Mouse (Mus musculus) stomach, embryonic 15.5 days (tissue): ENCODE measurements around the gene Cebpa. TPM values are rescaled to one million over a fixed set of nuclear protein-coding genes. Genes with fewer than 3 reads are reported as not detected.
A peak's percentile ranks its signal among the peaks of the same experiment; 100 is the strongest.

Source experiments
- ATAC-seq: fragments of 200-750 bp; cut with Nextera tagmentation; 2 replicates; pipeline ENCODE4 v1.8.0; 2017; ENCODE audit warnings: low read depth, moderate number of reproducible peaks, moderate TSS enrichment; ENCODE audit not compliant: insufficient read depth, low FRiP score
- H3K27ac ChIP-seq: fragments of 300-500 bp; sonication (generic); 2 replicates; pipeline ENCODE4 v1.5.1; 2015; ENCODE audit warnings: mild to moderate bottlenecking, inconsistent platforms
- H3K27me3 ChIP-seq: fragments of 300-500 bp; sonication (generic); replicated peaks from 2 replicates; pipeline ENCODE4 v1.6.1; 2015; ENCODE audit warnings: inconsistent platforms
- H3K36me3 ChIP-seq: fragments of 300-500 bp; sonication (generic); 2 replicates; pipeline ENCODE4 v1.6.1; 2015; ENCODE audit warnings: inconsistent platforms
- H3K4me1 ChIP-seq: fragments of 300-500 bp; sonication (generic); 2 replicates; pipeline ENCODE4 v1.6.1; 2015; ENCODE audit warnings: inconsistent platforms
- H3K4me2 ChIP-seq: fragments of 300-500 bp; sonication (generic); 2 replicates; pipeline ENCODE4 v1.6.1; 2015; ENCODE audit warnings: mild to moderate bottlenecking, inconsistent platforms
- H3K4me3 ChIP-seq: fragments of 300-500 bp; sonication (generic); replicated peaks from 2 replicates; pipeline ENCODE4 v1.5.1; 2015; ENCODE audit warnings: inconsistent platforms
- H3K9ac ChIP-seq: fragments of 300-500 bp; sonication (generic); 2 replicates; pipeline ENCODE4 v1.6.1; 2015; ENCODE audit warnings: inconsistent platforms
- H3K9me3 ChIP-seq: fragments of 300-500 bp; sonication (generic); 2 replicates; pipeline ENCODE4 v1.6.1; 2016; ENCODE audit warnings: inconsistent platforms
- whole genome bisulfite sequencing: fragments of 180-500 bp; shearing (Covaris S2); methylation state at CpG from one replicate; pipeline ENCODE4 v1.1.7; 2015; 5-methylcytosine and 5-hydroxymethylcytosine counted together
- polyA plus RNA-seq: library from polyadenylated mRNA; unstranded; fragments of >200 nt; fragmentation: Nextera tagmentation; extraction: Ambion mirVana; gene quantifications from 2 replicates; pipeline ENCODE4 v1.2.1, GENCODE M21; 2015

The Cebpa gene
- polyA plus RNA-seq, 1 experiment from 2014 or later = 6.6 TPM

GRCm38 (mm10) chr7:35134621-35135020 is 15.5 kb downstream of the Cebpa start:
- no peaks in the 10 kb centered on the region for H3K9me3 ChIP-seq
- no peak overlapping the region for H3K4me2 ChIP-seq
- peaks cover 6% of the 10 kb centered on the region; the same call in 1 of the 2 replicates for H3K4me1 ChIP-seq
- H3K9ac ChIP-seq = no peak overlapping the region
- no peak overlapping the region for H3K27ac ChIP-seq
- 18% methylated on average over 5 of the region's 5 CpGs for WGBS
- no peaks in the 10 kb centered on the region for H3K36me3 ChIP-seq
- ATAC-seq = no peak
- no peaks in the 10 kb centered on the region for H3K27me3 ChIP-seq
- H3K4me3 ChIP-seq = no peak overlapping the region

DNA sequence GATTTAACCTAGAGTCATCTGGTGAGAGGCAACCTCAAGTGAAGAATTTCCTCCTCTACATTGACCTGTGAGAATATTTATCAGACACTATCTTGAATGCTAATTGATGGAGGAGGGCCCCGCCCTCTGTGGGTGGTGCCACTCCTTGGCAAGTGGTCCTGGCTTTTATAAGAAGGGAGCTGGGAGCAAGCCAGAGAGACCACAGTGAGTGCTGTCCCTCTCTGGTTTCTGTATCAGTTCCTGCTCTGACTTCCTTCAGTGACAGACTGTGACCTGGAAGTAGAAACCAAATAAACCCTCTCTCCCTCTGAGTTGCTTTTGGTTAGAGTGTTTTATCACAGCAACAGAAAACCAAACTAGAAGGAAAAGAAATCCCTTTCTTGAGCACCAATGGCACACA is 18.4 kb downstream of the Cebpa start:
- no peaks in the 10 kb centered on the region for H3K27me3 ChIP-seq
- H3K4me3 ChIP-seq = no peak overlapping the region
- no peaks in the 10 kb centered on the region for H3K9me3 ChIP-seq
- H3K9ac ChIP-seq = no peak overlapping the region
- H3K36me3 ChIP-seq = no peaks in the 10 kb centered on the region
- H3K4me1 ChIP-seq = peaks cover 15% of the 10 kb centered on the region
- H3K4me2 ChIP-seq = no peak overlapping the region
- ATAC-seq = no peak
- H3K27ac ChIP-seq = no peak overlapping the region
- 84% methylated on average over 1 of the region's 1 CpGs for WGBS

DNA sequence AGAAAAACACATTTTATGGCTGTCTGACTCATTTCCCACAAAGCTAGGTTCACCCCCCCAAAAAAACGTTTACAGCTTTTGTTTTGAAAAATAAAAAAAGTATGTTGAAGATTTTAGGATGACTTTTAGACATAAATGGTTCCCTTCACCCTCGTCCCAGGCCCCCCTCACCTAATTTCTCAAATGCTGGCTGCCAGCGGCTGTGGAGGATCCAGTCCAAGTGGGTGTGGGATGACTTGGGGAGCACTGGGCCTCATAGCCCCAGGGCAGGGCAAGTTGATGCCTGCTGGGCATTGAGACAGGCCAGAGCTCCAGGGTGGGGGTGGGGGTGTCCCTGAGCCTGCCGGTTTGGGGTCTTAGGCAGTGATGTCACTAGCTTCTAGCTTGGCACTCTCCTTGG is 19.4 kb downstream of the Cebpa start:
- Histone ChIP-seq H3K4me1 (peaks cover 15% of the 10 kb centered on the region), H3K4me3 (no peak overlapping the region), H3K9ac (no peak overlapping the region), H3K27ac (no peak overlapping the region), H3K4me2 (no peak overlapping the region), H3K36me3 (no peaks in the 10 kb centered on the region), H3K27me3 (no peaks in the 10 kb centered on the region), H3K9me3 (no peaks in the 10 kb centered on the region)
- 53% methylated on average over 4 of the region's 4 CpGs for WGBS
- ATAC-seq = no peak

- H3K9me3 ChIP-seq = no peaks in the 10 kb centered on the region
- ATAC-seq = no peak
- WGBS = 76% methylated on average over 5 of the region's 5 CpGs
- H3K36me3 ChIP-seq = no peaks in the 10 kb centered on the region
- H3K27me3 ChIP-seq = no peaks in the 10 kb centered on the region
- H3K4me3 ChIP-seq = no peak overlapping the region
- no peak overlapping the region for H3K9ac ChIP-seq
- no peak overlapping the region for H3K4me2 ChIP-seq
- peaks cover 22% of the 10 kb centered on the region for H3K4me1 ChIP-seq
- H3K27ac ChIP-seq = no peak overlapping the region
Measured at GRCm38 (mm10) chr7:35139880-35140279, 20.8 kb downstream of the Cebpa start.

DNA sequence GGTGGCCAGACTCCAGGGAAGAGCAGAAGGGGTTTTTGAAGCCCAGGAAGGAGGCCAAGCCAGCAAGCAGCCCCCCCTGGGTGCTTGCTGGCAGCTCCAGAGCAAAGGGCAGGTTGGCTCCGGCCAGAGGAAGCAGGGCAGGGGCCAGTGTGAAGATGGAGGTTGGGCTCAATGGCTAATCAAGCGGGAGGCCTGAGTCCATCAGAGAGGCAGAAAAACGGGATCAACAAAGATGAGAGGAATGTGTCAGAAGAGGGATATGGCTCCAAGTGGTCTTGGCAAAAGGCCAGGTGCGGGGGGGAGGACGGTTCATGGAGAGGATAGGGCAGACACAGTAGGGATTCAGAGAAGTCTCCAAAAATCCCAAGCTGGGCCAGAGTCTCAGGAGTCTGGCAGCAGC is 22.4 kb downstream of the Cebpa start:
- Histone ChIP-seq H3K4me3 (no peak overlapping the region), H3K4me1 (peaks cover 21% of the 10 kb centered on the region), H3K27ac (no peak overlapping the region), H3K36me3 (no peaks in the 10 kb centered on the region), H3K27me3 (no peaks in the 10 kb centered on the region), H3K9me3 (no peaks in the 10 kb centered on the region), H3K4me2 (no peak overlapping the region), H3K9ac (no peak overlapping the region)
- no peak for ATAC-seq
- 33% methylated on average over 5 of the region's 5 CpGs for WGBS

- H3K4me1 ChIP-seq = peaks cover 21% of the 10 kb centered on the region
- H3K27ac ChIP-seq = no peak overlapping the region
- H3K9me3 ChIP-seq = no peaks in the 10 kb centered on the region
- H3K4me3 ChIP-seq = no peak overlapping the region
- WGBS = 74% methylated on average over 8 of the region's 8 CpGs
- H3K27me3 ChIP-seq = no peaks in the 10 kb centered on the region
- no peak overlapping the region for H3K4me2 ChIP-seq
- H3K36me3 ChIP-seq = no peaks in the 10 kb centered on the region
- no peak for ATAC-seq
- H3K9ac ChIP-seq = no peak overlapping the region
Measured at GRCm38 (mm10) chr7:35142522-35142921, 23.4 kb downstream of the Cebpa start.

DNA sequence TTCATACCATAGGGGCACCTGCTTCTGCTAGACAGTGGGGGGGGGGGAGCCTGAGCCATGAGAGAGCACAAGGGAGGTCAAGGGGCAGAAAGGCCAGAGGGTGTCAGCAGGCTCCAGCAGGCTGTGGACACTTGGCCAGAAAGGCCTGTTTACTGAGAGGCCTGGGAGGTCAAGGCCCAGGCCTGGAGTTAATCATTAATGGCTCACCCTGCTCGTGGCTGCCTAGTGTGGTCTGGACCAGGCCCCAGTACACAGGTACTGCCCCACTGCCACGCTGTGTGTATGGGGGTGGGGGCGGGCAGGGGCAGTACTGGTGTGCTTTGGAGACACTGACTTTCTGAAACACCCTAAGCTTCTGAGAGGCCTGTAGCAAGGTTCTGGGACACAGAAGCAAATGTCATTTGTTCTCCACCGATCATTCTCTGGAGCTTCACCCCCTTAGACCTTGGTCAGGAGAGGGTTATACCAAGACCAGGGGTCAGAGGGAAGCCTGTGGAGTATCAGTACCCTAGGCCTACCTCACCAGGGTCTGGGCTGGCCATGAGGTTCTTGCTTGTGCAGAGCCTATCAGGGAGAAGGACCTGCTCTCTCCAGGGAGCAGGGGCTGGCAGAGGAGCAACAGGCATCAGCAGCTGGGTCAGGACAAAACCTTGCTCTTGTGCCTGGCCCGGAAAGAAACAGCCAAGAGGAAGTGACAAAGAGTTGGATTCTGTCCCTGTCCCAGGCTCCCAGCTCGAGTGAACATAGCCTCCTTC is 24.9 kb downstream of the Cebpa start:
- 55% methylated on average over 6 of the region's 6 CpGs for WGBS

GRCm38 (mm10) chr7:35145068-35145467 is 26.0 kb downstream of the Cebpa start:
- H3K4me1 ChIP-seq = peaks cover 24% of the 10 kb centered on the region
- H3K36me3 ChIP-seq = no peaks in the 10 kb centered on the region
- ATAC-seq = no peak
- H3K27me3 ChIP-seq = no peaks in the 10 kb centered on the region
- WGBS = 65% methylated on average over 9 of the region's 9 CpGs
- H3K4me3 ChIP-seq = no peak overlapping the region
- no peak overlapping the region for H3K4me2 ChIP-seq
- no peaks in the 10 kb centered on the region for H3K9me3 ChIP-seq
- H3K27ac ChIP-seq = no peak overlapping the region
- H3K9ac ChIP-seq = no peak overlapping the region

More for the DNA sequence above, 24.9 kb downstream of the Cebpa start:
- no peak overlapping the region for H3K9ac ChIP-seq
- ATAC-seq = peak; percentile 57
- no peaks in the 10 kb centered on the region for H3K36me3 ChIP-seq
- H3K4me2 ChIP-seq = no peak overlapping the region
- no peak overlapping the region for H3K4me3 ChIP-seq
- H3K9me3 ChIP-seq = no peaks in the 10 kb centered on the region
- H3K27ac ChIP-seq = no peak overlapping the region
- no peaks in the 10 kb centered on the region for H3K27me3 ChIP-seq
- H3K4me1 ChIP-seq = peaks cover 21% of the 10 kb centered on the region

- H3K4me3 ChIP-seq = no peak overlapping the region
- H3K36me3 ChIP-seq = no peaks in the 10 kb centered on the region
- H3K9ac ChIP-seq = no peak overlapping the region
- no peak for ATAC-seq
- no peaks in the 10 kb centered on the region for H3K27me3 ChIP-seq
- H3K4me2 ChIP-seq = no peak overlapping the region
- H3K4me1 ChIP-seq = peaks cover 19% of the 10 kb centered on the region
- H3K9me3 ChIP-seq = no peaks in the 10 kb centered on the region
- no peak overlapping the region for H3K27ac ChIP-seq
- 79% methylated on average over 10 of the region's 10 CpGs for WGBS
Measured at GRCm38 (mm10) chr7:35146269-35146668, 27.2 kb downstream of the Cebpa start.

DNA sequence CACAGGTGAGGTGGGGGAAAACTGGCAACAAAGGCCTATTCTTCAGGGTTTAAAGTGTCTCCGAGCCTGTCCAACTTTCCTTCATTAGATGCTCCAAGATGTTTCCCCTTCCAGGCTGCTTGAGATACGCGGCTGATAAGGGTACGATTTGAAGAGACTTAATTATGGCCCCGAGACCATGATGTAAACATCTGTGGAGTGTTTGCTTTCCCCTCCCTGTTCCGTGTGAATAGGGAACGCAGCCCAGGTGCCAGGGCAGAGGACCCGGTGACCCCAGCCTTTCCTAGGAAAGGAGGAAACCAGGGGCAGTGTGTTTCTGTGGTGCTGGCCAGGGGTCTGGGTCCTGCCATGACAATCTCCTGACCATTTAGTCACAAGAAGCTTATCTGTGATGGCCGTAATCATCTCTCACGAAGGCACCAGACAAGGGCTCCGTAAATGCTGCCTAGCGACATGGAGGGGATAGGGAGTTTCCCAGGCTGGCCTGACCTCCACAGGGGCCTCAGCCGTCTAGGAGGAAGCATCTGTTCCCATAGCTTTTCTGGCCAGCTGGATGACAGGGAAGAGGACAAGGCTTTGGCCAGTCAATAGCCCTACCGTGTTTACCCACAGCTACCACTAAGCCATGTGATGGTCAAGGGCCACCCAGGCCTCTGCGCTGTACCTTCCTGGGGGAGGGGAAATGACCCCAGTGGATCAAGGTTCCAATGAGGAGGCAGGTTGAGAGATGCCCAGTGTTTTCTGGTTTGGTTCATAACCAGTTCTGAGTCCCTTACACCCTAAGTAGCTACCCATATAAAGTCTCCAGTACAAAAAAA is 30.7 kb downstream of the Cebpa start:
- no peaks in the 10 kb centered on the region for H3K36me3 ChIP-seq
- H3K9ac ChIP-seq = no peak overlapping the region
- H3K4me1 ChIP-seq = peaks cover 7% of the 10 kb centered on the region
- H3K27me3 ChIP-seq = no peaks in the 10 kb centered on the region
- no peak overlapping the region for H3K4me3 ChIP-seq
- H3K9me3 ChIP-seq = no peaks in the 10 kb centered on the region
- 31% methylated on average over 15 of the region's 15 CpGs for WGBS
- no peak overlapping the region for H3K27ac ChIP-seq
- no peak overlapping the region for H3K4me2 ChIP-seq
- ATAC-seq = peak; percentile 43; the same call in 1 of the 2 replicates

DNA sequence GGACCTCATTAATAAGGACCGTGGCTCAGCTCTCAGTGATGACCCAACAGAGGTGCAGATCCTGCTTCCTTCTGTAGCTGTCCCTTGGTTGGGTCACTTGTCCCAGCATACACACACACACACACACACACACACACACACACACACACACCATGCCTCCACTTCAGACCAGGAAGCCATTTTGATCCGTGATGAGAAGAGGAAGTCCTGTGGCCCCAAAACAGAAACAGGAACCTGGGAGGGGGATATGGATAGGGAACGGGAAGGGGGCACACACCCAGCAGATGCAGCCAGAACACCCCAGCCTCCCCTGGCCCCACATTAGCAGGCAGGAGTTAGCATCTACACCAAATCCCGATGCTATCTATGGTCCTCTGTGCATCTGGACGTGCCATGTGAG is 31.8 kb downstream of the Cebpa start:
- Histone ChIP-seq H3K36me3 (no peaks in the 10 kb centered on the region), H3K9ac (no peak overlapping the region), H3K27me3 (no peaks in the 10 kb centered on the region), H3K4me1 (peaks cover 7% of the 10 kb centered on the region), H3K27ac (no peak overlapping the region), H3K4me3 (no peak overlapping the region), H3K9me3 (no peaks in the 10 kb centered on the region), H3K4me2 (no peak overlapping the region)
- 69% methylated on average over 5 of the region's 5 CpGs for WGBS
- no peak for ATAC-seq

DNA sequence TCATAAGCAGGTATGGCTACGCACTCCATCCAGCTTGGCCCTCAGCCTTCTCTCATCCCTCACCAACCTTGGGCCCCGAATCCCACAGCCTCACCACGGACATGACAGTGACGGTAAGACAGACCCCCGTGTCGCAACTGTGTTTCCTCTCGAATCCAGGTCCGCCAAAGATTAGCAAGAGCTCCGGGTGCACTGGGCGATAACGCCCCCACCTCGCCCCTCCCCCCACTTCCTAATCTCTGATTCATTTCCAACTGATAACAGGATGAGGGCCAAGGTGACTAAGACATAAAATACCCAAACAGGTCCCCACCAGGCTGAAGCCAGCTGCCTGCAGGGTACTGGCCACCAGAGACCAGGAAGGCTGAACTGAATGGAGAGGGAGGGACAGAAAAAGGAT is 35.4 kb downstream of the Cebpa start:
- Histone ChIP-seq H3K9me3 (no peaks in the 10 kb centered on the region), H3K4me1 (no peaks in the 10 kb centered on the region; the same call in 1 of the 2 replicates), H3K36me3 (no peaks in the 10 kb centered on the region), H3K9ac (no peak overlapping the region), H3K27me3 (no peaks in the 10 kb centered on the region), H3K4me2 (no peak overlapping the region), H3K4me3 (no peak overlapping the region), H3K27ac (no peak overlapping the region)
- no peak for ATAC-seq
- 68% methylated on average over 12 of the region's 12 CpGs for WGBS
